Mouse (Mus musculus) MEL (cell line): ENCODE measurements around the gene Vmn1r183.

ENCODE experiments used
- E2F4 ChIP-seq: IDR thresholded peaks from 2 replicates; pipeline ENCODE4 v1.6.1; 2011; ENCODE audit warnings: low read depth, low read length, improper control_type of control experiment, borderline replicate concordance
- MAX ChIP-seq: IDR thresholded peaks from 2 replicates; pipeline ENCODE4 v1.6.1; 2011; ENCODE audit warnings: low read length, improper control_type of control experiment

DNA sequence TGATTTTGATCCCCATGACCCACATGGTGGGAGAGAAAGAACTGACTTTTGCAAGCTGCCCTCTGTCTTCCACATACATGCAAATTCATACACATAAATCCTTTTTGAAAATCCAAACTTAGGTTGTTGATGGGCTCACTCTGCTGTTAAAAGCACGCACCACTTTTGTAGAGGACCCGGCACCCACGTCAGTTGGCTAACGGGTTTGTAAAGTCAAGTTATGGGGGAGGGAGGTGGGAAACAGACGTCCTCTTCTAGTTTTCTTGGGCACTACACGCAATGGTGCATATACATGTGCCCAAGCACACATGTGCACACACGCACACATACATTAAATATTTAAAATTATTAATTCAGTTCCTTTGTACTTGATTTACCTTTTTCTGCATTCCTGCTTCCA, 57.8 kb downstream of the Vmn1r183 start:
- no peak for TF ChIP-seq MAX
- no peak for TF ChIP-seq E2F4
